Mouse (Mus musculus): ENCODE results near the gene Scrn3. TPM values are rescaled to one million over a fixed set of nuclear protein-coding genes. Genes with fewer than 3 reads are reported as not detected.

The Scrn3 gene
- polyA plus RNA-seq, 1 experiment: 15.3 TPM

- Histone ChIP-seq H3K27ac (ENCODE audit: insufficient read depth, low read depth, low read length) (no peak overlapping the region), H3K4me3 (ENCODE audit: insufficient read depth, low read length) (no peak overlapping the region), H3K4me1 (ENCODE audit: control insufficient read depth, insufficient read depth, low read length) (no peaks in the 10 kb centered on the region; the same call in 1 of the 2 replicates)
- no peak for TF ChIP-seq CTCF (IDR thresholded peaks at IDR 0.05; ENCODE audit: low read depth, low read length)
Observed at GRCm38 (mm10) chr2:73275261-73276040, 37.0 kb upstream of the Scrn3 start.

GRCm38 (mm10) chr2:73276141-73276571 is 36.2 kb upstream of the Scrn3 start:
- Histone ChIP-seq H3K27ac (ENCODE audit: insufficient read depth, low read depth, low read length) (no peak overlapping the region), H3K4me1 (ENCODE audit: control insufficient read depth, insufficient read depth, low read length) (no peaks in the 10 kb centered on the region; the same call in 1 of the 2 replicates), H3K4me3 (ENCODE audit: insufficient read depth, low read length) (no peak overlapping the region)
- TF ChIP-seq POLR2A (IDR thresholded peaks at IDR 0.05; ENCODE audit: borderline replicate concordance, low read depth, low read length) (no peak), CTCF (IDR thresholded peaks at IDR 0.05; ENCODE audit: low read depth, low read length) (no peak)

- peak overlapping the region; percentile 22 for H3K4me3 ChIP-seq (ENCODE audit: insufficient read depth, low read length)
- no peak overlapping the region for H3K27ac ChIP-seq (ENCODE audit: insufficient read depth, low read depth, low read length)
- H3K4me1 ChIP-seq (ENCODE audit: control insufficient read depth, insufficient read depth, low read length): no peaks in the 10 kb centered on the region; the same call in 1 of the 2 replicates
- TF ChIP-seq POLR2A (IDR thresholded peaks at IDR 0.05; ENCODE audit: borderline replicate concordance, low read depth, low read length) (no peak), CTCF (IDR thresholded peaks at IDR 0.05; ENCODE audit: low read depth, low read length) (no peak)
Observed at GRCm38 (mm10) chr2:73277021-73277708, 35.2 kb upstream of the Scrn3 start.

GRCm38 (mm10) chr2:73277709-73278075 is 34.7 kb upstream of the Scrn3 start:
- no peak for TF ChIP-seq CTCF (IDR thresholded peaks at IDR 0.05; ENCODE audit: low read depth, low read length)
- Histone ChIP-seq H3K4me3 (ENCODE audit: insufficient read depth, low read length) (peak overlapping the region; percentile 22; the same call in 1 of the 2 replicates), H3K4me1 (ENCODE audit: control insufficient read depth, insufficient read depth, low read length) (no peaks in the 10 kb centered on the region; the same call in 1 of the 2 replicates), H3K27ac (ENCODE audit: insufficient read depth, low read depth, low read length) (no peak overlapping the region)

GRCm38 (mm10) chr2:73278131-73278854 is 34.1 kb upstream of the Scrn3 start:
- Histone ChIP-seq H3K4me3 (ENCODE audit: insufficient read depth, low read length) (peak overlapping the region; percentile 46), H3K27ac (ENCODE audit: insufficient read depth, low read depth, low read length) (no peak overlapping the region), H3K4me1 (ENCODE audit: control insufficient read depth, insufficient read depth, low read length) (no peaks in the 10 kb centered on the region; the same call in 1 of the 2 replicates)
- TF ChIP-seq POLR2A (IDR thresholded peaks at IDR 0.05; ENCODE audit: borderline replicate concordance, low read depth, low read length) (no peak), CTCF (IDR thresholded peaks at IDR 0.05; ENCODE audit: low read depth, low read length) (peak; percentile 89)

- H3K27ac ChIP-seq (ENCODE audit: insufficient read depth, low read depth, low read length): no peak overlapping the region
- TF ChIP-seq POLR2A (IDR thresholded peaks at IDR 0.05; ENCODE audit: borderline replicate concordance, low read depth, low read length) (no peak), CTCF (IDR thresholded peaks at IDR 0.05; ENCODE audit: low read depth, low read length) (no peak)
- H3K4me1 ChIP-seq (ENCODE audit: control insufficient read depth, insufficient read depth, low read length): no peaks in the 10 kb centered on the region; the same call in 1 of the 2 replicates
- peak overlapping the region; percentile 46 for H3K4me3 ChIP-seq (ENCODE audit: insufficient read depth, low read length)
Observed at GRCm38 (mm10) chr2:73278869-73279268, 33.5 kb upstream of the Scrn3 start.

- no peak for TF ChIP-seq POLR2A (IDR thresholded peaks at IDR 0.05; ENCODE audit: borderline replicate concordance, low read depth, low read length)
- no peak for TF ChIP-seq CTCF (IDR thresholded peaks at IDR 0.05; ENCODE audit: low read depth, low read length)
- H3K4me3 ChIP-seq (ENCODE audit: insufficient read depth, low read length): peak overlapping the region; percentile 46
- no peaks in the 10 kb centered on the region; the same call in 1 of the 2 replicates for H3K4me1 ChIP-seq (ENCODE audit: control insufficient read depth, insufficient read depth, low read length)
- no peak overlapping the region for H3K27ac ChIP-seq (ENCODE audit: insufficient read depth, low read depth, low read length)
Observed at GRCm38 (mm10) chr2:73279271-73280038, 32.9 kb upstream of the Scrn3 start.

GRCm38 (mm10) chr2:73280356-73281047 is 31.9 kb upstream of the Scrn3 start:
- Histone ChIP-seq H3K27ac (ENCODE audit: insufficient read depth, low read depth, low read length) (no peak overlapping the region), H3K4me3 (ENCODE audit: insufficient read depth, low read length) (peak overlapping the region; percentile 28; the same call in 1 of the 2 replicates), H3K4me1 (ENCODE audit: control insufficient read depth, insufficient read depth, low read length) (no peaks in the 10 kb centered on the region; the same call in 1 of the 2 replicates)
- TF ChIP-seq POLR2A (IDR thresholded peaks at IDR 0.05; ENCODE audit: borderline replicate concordance, low read depth, low read length) (no peak), CTCF (IDR thresholded peaks at IDR 0.05; ENCODE audit: low read depth, low read length) (no peak)
